In genomic region chr13:16316581-16316980, GRCm38 (mm10) we compare ENCODE assay signal across 26 mouse cellular contexts.
DNase-seq lines count a peak whose midpoint lies in the region; ATAC-seq and TF ChIP-seq lines count a peak whose summit lies in the region.
"Had no signal": no experiment of that assay in that cellular context is flagged by ENCODE, and none has a peak within 500 bp of the region (broad histone marks: within the 10 kb centered on the region; RNA-seq: fewer than 3 reads in every experiment).

No protein-coding gene starts in this region.

- TF ChIP-seq CTCF in liver, postnatal 0 days (IDR thresholded peaks at IDR 0.05; ENCODE audit: low read depth): no peak

- no peak overlapping the region for H3K4me2 ChIP-seq in liver, postnatal 0 days (ENCODE audit: low read depth, low read length)
- H3K4me2 ChIP-seq: embryonic facial prominence, embryonic 12.5 days; embryonic facial prominence, embryonic 15.5 days; heart, embryonic 11.5 days; hindbrain, embryonic 12.5 days; hindbrain, embryonic 15.5 days had no signal

- no peak for TF ChIP-seq EP300 in liver, postnatal 0 days (IDR thresholded peaks at IDR 0.05; ENCODE audit: low read depth)

- DNase-seq in adrenal gland, adult 8-10 months: peak; percentile 33
- DNase-seq in adrenal gland, postnatal 4 days (ENCODE audit: low spot score in 2 of 2): no peak
- peak; percentile 20 for DNase-seq in kidney, adult 18-20 months
- no peak for DNase-seq in kidney, postnatal 10 days
- peak; percentile 67 for DNase-seq in kidney, adult 9 months
- no peak for DNase-seq in kidney, postnatal 4 days
- DNase-seq in liver, postnatal 0 days: no peak
- no peak for DNase-seq in liver
- DNase-seq: B cell, adult 2 months; cerebellum, adult 11 months; cerebellum, adult 2 months; cerebellum, adult 9-11 months; cerebellum, postnatal 25 days; forebrain, postnatal 0 days; gastrocnemius, adult 2 months; gastrocnemius, postnatal 14 days; heart, adult 11 months had no signal

- no peak overlapping the region for H3K4me3 ChIP-seq in liver, postnatal 0 days (ENCODE audit: low read depth, low read length)
- H3K4me3 ChIP-seq: embryonic facial prominence, embryonic 12.5 days; embryonic facial prominence, embryonic 15.5 days; gastrocnemius, adult 2 months; hindbrain, embryonic 12.5 days; hindbrain, embryonic 15.5 days had no signal

- no peaks in the 10 kb centered on the region for H3K4me1 ChIP-seq in liver, postnatal 0 days (ENCODE audit: insufficient read depth)
- H3K4me1 ChIP-seq: embryonic facial prominence, embryonic 12.5 days; embryonic facial prominence, embryonic 15.5 days; hindbrain, embryonic 12.5 days; hindbrain, embryonic 15.5 days had no signal

- 70% methylated on average over 2 of the region's 2 CpGs for WGBS in liver, postnatal 0 days (ENCODE audit: insufficient replicate concordance)

- no peak overlapping the region for H3K9ac ChIP-seq in liver, postnatal 0 days (replicated peaks)
- H3K9ac ChIP-seq: embryonic facial prominence, embryonic 12.5 days; embryonic facial prominence, embryonic 15.5 days; forebrain, postnatal 0 days; hindbrain, embryonic 12.5 days; hindbrain, embryonic 15.5 days had no signal

- H3K27ac ChIP-seq in liver, postnatal 0 days (ENCODE audit: low read depth): no peak overlapping the region
- H3K27ac ChIP-seq: embryonic facial prominence, embryonic 12.5 days; embryonic facial prominence, embryonic 15.5 days; gastrocnemius, adult 2 months; hindbrain, embryonic 12.5 days; hindbrain, embryonic 15.5 days had no signal

- ATAC-seq in liver, postnatal 0 days: peak; percentile 29; the same call in 1 of the 2 replicates
- ATAC-seq: forebrain, embryonic 14.5 days; forebrain, postnatal 0 days; Patski had no signal

- no peaks in the 10 kb centered on the region for H3K9me3 ChIP-seq in liver, postnatal 0 days (ENCODE audit: low read length)
- H3K9me3 ChIP-seq: embryonic facial prominence, embryonic 12.5 days; embryonic facial prominence, embryonic 15.5 days; G1E; hindbrain, embryonic 12.5 days; hindbrain, embryonic 15.5 days had no signal

- no peaks in the 10 kb centered on the region for H3K36me3 ChIP-seq in liver, postnatal 0 days (replicated peaks; ENCODE audit: insufficient read depth, low read length)
- H3K36me3 ChIP-seq: embryonic facial prominence, embryonic 12.5 days; embryonic facial prominence, embryonic 15.5 days; G1E; hindbrain, embryonic 12.5 days; hindbrain, embryonic 15.5 days had no signal

- no peaks in the 10 kb centered on the region for H3K27me3 ChIP-seq in liver, postnatal 0 days (ENCODE audit: insufficient read depth, low read length)
- H3K27me3 ChIP-seq: CH12.LX; embryonic facial prominence, embryonic 12.5 days; embryonic facial prominence, embryonic 15.5 days; hindbrain, embryonic 12.5 days; hindbrain, embryonic 15.5 days; Patski had no signal

Comparison
In these comparisons a context has a peak if more than half of its experiments do, and no peak if none do; other contexts are left out.
1. DNase-seq: peak in adrenal gland, adult 8-10 months (single experiment), kidney, adult 18-20 months (single experiment) and kidney, adult 9 months (single experiment); none in adrenal gland, postnatal 4 days (0 of 2), kidney, postnatal 10 days (single experiment), kidney, postnatal 4 days (0 of 2), liver, postnatal 0 days (single experiment) and liver (single experiment).